In genomic region chr15:50261245-50261872, GRCm38 (mm10) we compare ENCODE assay signal across 9 mouse cellular contexts.
DNase-seq lines count a peak whose midpoint lies in the region; ATAC-seq and TF ChIP-seq lines count a peak whose summit lies in the region.
"Had no signal": no experiment of that assay in that cellular context is flagged by ENCODE, and none has a peak within 500 bp of the region (broad histone marks: within the 10 kb centered on the region; RNA-seq: fewer than 3 reads in every experiment).

No protein-coding gene starts in this region.

- peak overlapping the region; percentile 8; the same call in 1 of the 2 replicates for H3K4me2 ChIP-seq in forebrain, embryonic 16.5 days (ENCODE audit: low read length)
- no peak overlapping the region for H3K4me2 ChIP-seq in midbrain, embryonic 15.5 days
- H3K4me2 ChIP-seq: embryonic facial prominence, embryonic 15.5 days had no signal

- TF ChIP-seq POLR2A in thymus, adult 2 months (IDR thresholded peaks at IDR 0.05; ENCODE audit: control insufficient read depth, extremely low read depth, insufficient read depth, low read length, poor library complexity), result no peak

- no peak overlapping the region for H3K27ac ChIP-seq in forebrain, embryonic 16.5 days (ENCODE audit: low read length)
- H3K27ac ChIP-seq in midbrain, embryonic 15.5 days, result no peak overlapping the region
- H3K27ac ChIP-seq in thymus, adult 2 months (ENCODE audit: control insufficient read depth, insufficient read depth, low read length), result peak overlapping the region; percentile 70
- H3K27ac ChIP-seq: embryonic facial prominence, embryonic 15.5 days had no signal

- H3K36me3 ChIP-seq in forebrain, embryonic 16.5 days (ENCODE audit: control insufficient read depth, insufficient read depth), result no peaks in the 10 kb centered on the region
- H3K36me3 ChIP-seq in midbrain, embryonic 15.5 days (replicated peaks), result no peaks in the 10 kb centered on the region
- no peaks in the 10 kb centered on the region for H3K36me3 ChIP-seq in thymus, adult 2 months (ENCODE audit: control insufficient read depth, insufficient read depth, low read length)
- H3K36me3 ChIP-seq: embryonic facial prominence, embryonic 15.5 days had no signal

- H3K9ac ChIP-seq in forebrain, embryonic 16.5 days (replicated peaks; ENCODE audit: low read depth, low read length), result no peak overlapping the region
- H3K9ac ChIP-seq in midbrain, embryonic 15.5 days, result no peak overlapping the region
- H3K9ac ChIP-seq: embryonic facial prominence, embryonic 15.5 days had no signal

- H3K9me3 ChIP-seq in forebrain, embryonic 16.5 days (ENCODE audit: control insufficient read depth, low read length), result no peaks in the 10 kb centered on the region
- no peaks in the 10 kb centered on the region for H3K9me3 ChIP-seq in midbrain, embryonic 15.5 days
- H3K9me3 ChIP-seq: embryonic facial prominence, embryonic 15.5 days had no signal

- intact Hi-C loops in left cerebral cortex, postnatal 25 days (cut with DNase I), result no loop called here

- no peaks in the 10 kb centered on the region for H3K27me3 ChIP-seq in forebrain, embryonic 16.5 days (replicated peaks; ENCODE audit: control insufficient read depth, insufficient read depth, low read length)
- H3K27me3 ChIP-seq in midbrain, embryonic 15.5 days (replicated peaks), result no peaks in the 10 kb centered on the region
- H3K27me3 ChIP-seq in thymus, adult 2 months (ENCODE audit: control insufficient read depth, insufficient read depth, low read length), result no peaks in the 10 kb centered on the region
- H3K27me3 ChIP-seq: embryonic facial prominence, embryonic 15.5 days had no signal

- peak; percentile 81 for ATAC-seq in cerebellum, adult (ENCODE audit: insufficient number of reproducible peaks, low FRiP score, low TSS enrichment)
- peak; percentile 91 for ATAC-seq in forebrain, embryonic 16.5 days
- peak; percentile 72 for ATAC-seq in midbrain, embryonic 15.5 days (replicated peaks)

- peak; percentile 44 for DNase-seq in ovary, postnatal 14 days (ENCODE audit: low spot score)
- DNase-seq in ovary, postnatal 10 days (ENCODE audit: low spot score), result no peak
- DNase-seq in kidney, adult 18-20 months, result peak; percentile 13
- peak; percentile 72 to 84 for DNase-seq in left cerebral cortex, postnatal 25 days (ENCODE audit: low spot score in 2 of 2)
- peak; percentile 49 for DNase-seq in thymus, adult 2 months

- no peak overlapping the region for H3K4me3 ChIP-seq in forebrain, embryonic 16.5 days (replicated peaks; ENCODE audit: low read length)
- no peak overlapping the region for H3K4me3 ChIP-seq in midbrain, embryonic 15.5 days
- no peak overlapping the region for H3K4me3 ChIP-seq in thymus, adult 2 months (ENCODE audit: control insufficient read depth, insufficient read depth, low read length)
- H3K4me3 ChIP-seq: embryonic facial prominence, embryonic 15.5 days had no signal

- WGBS in forebrain, embryonic 16.5 days, result 57% methylated on average over 8 of the region's 8 CpGs
- WGBS in midbrain, embryonic 15.5 days, result 68% methylated on average over 8 of the region's 8 CpGs
- WGBS in thymus, adult 2 months, result 84% methylated on average over 8 of the region's 8 CpGs

- H3K4me1 ChIP-seq in forebrain, embryonic 16.5 days (replicated peaks; ENCODE audit: control insufficient read depth, insufficient read depth, low read length), result no peaks in the 10 kb centered on the region
- no peaks in the 10 kb centered on the region for H3K4me1 ChIP-seq in midbrain, embryonic 15.5 days
- peaks cover 2% of the 10 kb centered on the region for H3K4me1 ChIP-seq in thymus, adult 2 months (replicated peaks; ENCODE audit: control insufficient read depth, insufficient read depth, low read length)
- H3K4me1 ChIP-seq: embryonic facial prominence, embryonic 15.5 days had no signal

- no peak for TF ChIP-seq CTCF in thymus, adult 2 months (IDR thresholded peaks at IDR 0.05; ENCODE audit: borderline replicate concordance, control insufficient read depth, extremely low read depth, insufficient read depth, low read length, poor library complexity)
